Mouse (Mus musculus) urinary bladder, postnatal 0 days (tissue): ENCODE results near the gene Crygc. TPM values are rescaled to one million over a fixed set of nuclear protein-coding genes. Genes with fewer than 3 reads are reported as not detected.

Source experiments
- polyA plus RNA-seq: library from polyadenylated mRNA; unstranded; fragments of >200 nt; fragmentation: Nextera tagmentation; extraction: Ambion mirVana; gene quantifications from 2 replicates; pipeline ENCODE4 v1.2.1, GENCODE M21; 2015

Crygc gene
- polyA plus RNA-seq = not detected in 2 replicates

GRCm38 (mm10) chr1:65073589-65073988 is at the start of gene Crygc:
Gene Crygc, minus strand, starts transcription at chr1:65073689.

GRCm38 (mm10) chr1:65122574-65123372 is 49.3 kb upstream of the Crygc start, which contains the start of gene D630023F18Rik:
Gene D630023F18Rik, minus strand, starts transcription at chr1:65123214.

GRCm38 (mm10) chr1:65119438-65119837 is 45.9 kb upstream of the Crygc start, which contains the start of gene Gm28845:
Gene Gm28845, minus strand, starts transcription at chr1:65119558.

GRCm38 (mm10) chr1:65103273-65103672 is 29.8 kb upstream of the Crygc start, which contains the start of gene Cryga:
Gene Cryga, minus strand, starts transcription at chr1:65103373.

GRCm38 (mm10) chr1:65082188-65082587 is 8.7 kb upstream of the Crygc start, which contains the start of gene Crygb:
Gene Crygb, minus strand, starts transcription at chr1:65082288.

GRCm38 (mm10) chr1:65063352-65063751 is 10.1 kb downstream of the Crygc start, which contains the start of gene Crygd:
Gene Crygd, minus strand, starts transcription at chr1:65063452.

GRCm38 (mm10) chr1:65050952-65051351 is 22.5 kb downstream of the Crygc start, which contains the start of gene Cryge:
Gene Cryge, minus strand, starts transcription at chr1:65051149.

GRCm38 (mm10) chr1:65032641-65033040 is 40.8 kb downstream of the Crygc start, which contains the start of gene Akr1cl:
Gene Akr1cl, minus strand, starts transcription at chr1:65032759.

Other genes starting within 250 kb of the Crygc start
- 2.8 and 3.8 TPM in 2 replicates for gene Plekhm3, start 116.9 kb downstream of the Crygc start, polyA plus RNA-seq
- not detected in 2 replicates for gene Akr1cl, start 40.9 kb downstream of the Crygc start, polyA plus RNA-seq
- not detected in 2 replicates for gene Cryge, start 22.5 kb downstream of the Crygc start, polyA plus RNA-seq
- not detected in 2 replicates for gene Crygd, start 10.2 kb downstream of the Crygc start, polyA plus RNA-seq
- not detected in 2 replicates for gene Crygb, start 8.6 kb upstream of the Crygc start, polyA plus RNA-seq
- gene Cryga, start 29.7 kb upstream of the Crygc start, polyA plus RNA-seq = not detected in 2 replicates
- gene Gm28845, start 45.9 kb upstream of the Crygc start, polyA plus RNA-seq = not detected in 2 replicates
- 0.51 and 0.71 TPM in 2 replicates for gene D630023F18Rik, start 49.5 kb upstream of the Crygc start, polyA plus RNA-seq
- 128 and 147 TPM in 2 replicates for gene Idh1, start 112.8 kb upstream of the Crygc start, polyA plus RNA-seq
- gene Pikfyve, start 113.0 kb upstream of the Crygc start, polyA plus RNA-seq = 5.1 and 5.8 TPM in 2 replicates
- gene Pth2r, start 208.4 kb upstream of the Crygc start, polyA plus RNA-seq = not detected in 2 replicates